Mouse (Mus musculus): ENCODE measurements around the gene Simc1. TPM values are rescaled to one million over a fixed set of nuclear protein-coding genes. Genes with fewer than 3 reads are reported as not detected.

The Simc1 gene
- total RNA-seq, 2 experiments from 2014 or later, result 15.2 to 16.0 TPM

DNA sequence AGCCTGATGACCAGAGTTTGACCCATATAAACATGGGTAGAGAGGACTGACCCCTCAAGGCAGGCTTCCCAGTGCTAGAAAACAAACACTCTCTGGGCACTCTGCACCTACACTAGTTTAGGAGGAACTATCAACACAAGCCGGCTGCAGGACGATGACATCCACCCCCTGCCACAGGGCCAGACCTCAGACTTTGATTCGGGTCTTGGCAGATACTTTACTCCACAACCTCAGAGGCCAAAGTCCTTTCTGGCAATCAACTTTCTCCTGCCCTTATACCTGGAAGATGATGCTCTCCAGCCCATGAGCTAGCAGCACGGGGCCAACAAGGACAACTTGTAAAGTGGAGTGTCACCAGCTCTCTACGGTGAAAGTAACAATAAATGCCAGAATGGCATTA, 79.3 kb downstream of the Simc1 start:
- DNase-seq (ENCODE audit: low spot score in 2 of 2), result no peak

- no peak for DNase-seq (ENCODE audit: low spot score in 2 of 2)
Observed at GRCm38 (mm10) chr13:54585831-54586230, 82.3 kb downstream of the Simc1 start.

DNA sequence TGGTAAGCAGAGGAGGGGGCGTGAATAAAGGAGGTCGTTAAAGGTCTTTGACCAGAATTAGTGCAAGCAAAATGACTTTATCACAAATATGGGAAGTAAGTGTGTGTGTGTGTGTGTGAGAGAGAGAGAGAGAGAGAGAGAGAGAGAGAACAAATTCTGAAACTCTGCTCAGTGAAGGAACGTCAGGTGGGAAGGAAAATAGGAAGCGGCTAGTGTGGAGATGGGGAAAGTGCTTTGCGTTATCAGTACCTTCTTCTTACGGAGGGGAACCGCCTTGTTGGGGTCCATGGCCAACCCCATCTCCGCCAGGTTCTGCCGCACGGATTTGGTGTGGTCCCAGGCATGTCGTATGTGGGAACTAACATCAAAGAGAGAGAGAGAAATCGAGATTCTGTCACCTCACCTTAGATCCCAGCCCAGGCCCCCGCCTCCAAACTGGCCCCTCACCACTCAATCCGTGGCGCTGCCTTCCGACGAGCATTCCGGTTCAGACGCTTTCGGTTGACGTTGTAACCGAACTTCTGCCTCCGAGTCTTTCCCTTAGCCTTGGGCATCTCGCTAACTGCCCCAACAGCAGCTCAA, 85.9 kb downstream of the Simc1 start:
- peak in 1 of 2 experiments; percentile 28 for DNase-seq (ENCODE audit: low spot score in 2 of 2)

- peak; percentile 96 to 99 for DNase-seq (ENCODE audit: low spot score in 2 of 2)
Observed at GRCm38 (mm10) chr13:54589996-54590951, 86.7 kb downstream of the Simc1 start, which contains the start of the genes Nop16 and Higd2a. Gene Nop16, minus strand, starts transcription at chr13:54590090. Gene Higd2a, plus strand, starts transcription at chr13:54590207.

GRCm38 (mm10) chr13:54591776-54592356, 88.3 kb downstream of the Simc1 start:
- DNase-seq (ENCODE audit: low spot score in 2 of 2), result no peak

- DNase-seq (ENCODE audit: low spot score in 2 of 2), result peak in 1 of 2 experiments; percentile 36
Observed at GRCm38 (mm10) chr13:54593617-54594016, 90.0 kb downstream of the Simc1 start.

DNA sequence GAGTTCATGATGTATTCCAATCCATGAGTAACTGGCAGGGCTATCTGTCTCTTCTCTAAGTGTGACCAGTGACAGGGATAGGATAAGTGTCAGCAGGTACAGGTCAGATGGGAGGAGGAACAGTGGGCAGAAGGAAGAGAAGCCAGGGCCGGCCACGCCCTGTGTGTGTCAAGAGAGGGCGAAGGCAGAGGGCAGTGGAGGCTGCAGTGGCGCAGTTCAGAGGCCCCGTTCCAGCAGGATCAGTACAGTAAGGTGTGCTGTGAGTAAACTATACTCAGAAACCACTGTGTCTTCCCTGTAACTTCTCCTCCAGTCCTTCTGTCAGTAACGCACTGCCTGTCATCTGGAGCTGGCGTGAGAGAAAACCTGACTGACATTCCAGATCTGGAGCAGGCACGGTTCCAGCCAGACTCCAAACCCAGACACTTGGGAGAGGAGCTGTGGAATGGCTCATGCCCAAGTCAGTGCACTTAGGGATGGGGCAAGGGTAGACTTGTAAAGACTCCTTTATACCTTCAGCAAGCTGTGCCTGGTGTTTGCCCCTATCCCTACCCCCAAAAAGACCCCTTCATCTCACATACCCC, 92.6 kb downstream of the Simc1 start:
- no peak for DNase-seq (ENCODE audit: low spot score in 2 of 2)

DNA sequence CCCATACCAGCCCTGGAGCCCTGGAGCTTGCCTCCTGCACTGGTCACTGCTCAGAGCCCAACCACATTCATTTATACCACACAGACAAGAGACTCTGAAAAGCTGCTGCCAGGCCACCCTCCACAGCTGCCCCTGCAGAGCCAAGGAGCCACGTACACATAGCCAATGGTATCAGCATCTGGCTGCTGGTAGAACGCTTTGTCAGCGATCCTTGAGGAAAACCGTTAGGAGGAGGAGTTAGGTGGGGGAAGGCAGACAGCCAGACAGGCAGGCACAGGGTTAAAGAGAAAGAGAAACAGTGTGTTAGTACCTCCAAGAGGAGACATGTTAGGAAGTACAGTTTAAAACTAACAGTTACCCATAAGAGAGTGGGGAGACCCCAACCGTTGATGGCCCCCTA, 93.3 kb downstream of the Simc1 start:
- no peak for DNase-seq (ENCODE audit: low spot score in 2 of 2)

DNA sequence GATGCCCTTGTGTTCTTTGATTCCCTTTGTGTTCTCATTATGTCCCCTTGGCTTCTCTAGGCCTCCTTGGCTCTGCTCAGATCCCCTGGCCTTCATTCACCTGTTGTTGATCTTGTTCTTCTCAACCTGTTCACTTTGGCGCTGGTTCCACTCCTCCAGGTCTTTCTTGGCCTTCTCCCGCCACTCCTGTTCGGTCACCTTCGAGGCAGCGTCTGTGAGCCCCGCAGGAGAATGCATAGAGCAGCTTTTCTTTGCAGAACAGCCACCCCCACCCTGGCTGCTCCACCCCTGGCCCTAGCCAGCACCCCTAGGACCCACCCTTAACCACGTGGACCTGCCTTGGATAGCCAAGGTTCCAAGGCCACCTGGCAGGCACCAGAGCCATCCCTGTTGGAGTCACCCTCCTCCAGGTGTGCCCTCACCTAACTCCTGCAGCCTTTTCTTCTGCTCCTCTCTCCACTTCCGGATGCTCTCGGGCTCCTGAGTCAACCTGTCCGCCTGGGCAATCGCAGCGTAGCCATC, 95.1 kb downstream of the Simc1 start:
- DNase-seq (ENCODE audit: low spot score in 2 of 2), result no peak

Small RNA genes lying within 50 kb of the gene (microRNA-seq; reads per million reads assigned to microRNA genes)
- 0 reads per million in 2 experiments for gene Gm24195

Other genes starting within 250 kb of the Simc1 start
- gene Cplx2, start 132.4 kb upstream of the Simc1 start, total RNA-seq (2021), result 100 to 1,000 TPM; 963 to 982 TPM
- gene Thoc3, start 34.9 kb upstream of the Simc1 start, total RNA-seq (2021), result 10 to 100 TPM; 27.9 to 41.2 TPM
- gene 4833439L19Rik, start 61.7 kb downstream of the Simc1 start, total RNA-seq (2021), result 100 to 1,000 TPM; 145 to 151 TPM
- 10 to 100 TPM; 35.9 to 38.7 TPM for gene Arl10, start 71.2 kb downstream of the Simc1 start, total RNA-seq (2021)
- gene Nop16, start 86.3 kb downstream of the Simc1 start, total RNA-seq (2021), result 10 to 100 TPM; 25.0 to 26.1 TPM
- gene Higd2a, start 86.4 kb downstream of the Simc1 start, total RNA-seq (2021), result 100 to 1,000 TPM; 170 to 174 TPM
- gene Cltb, start 107.6 kb downstream of the Simc1 start, total RNA-seq (2021), result 100 to 1,000 TPM; 263 to 281 TPM
- 10 to 100 TPM; 52.8 to 56.7 TPM for gene Faf2, start 118.0 kb downstream of the Simc1 start, total RNA-seq (2021)
- gene Rnf44, start 190.1 kb downstream of the Simc1 start, total RNA-seq (2021), result 100 to 1,000 TPM; 164 to 179 TPM
- under 1 TPM; 0.20 to 0.22 TPM for gene Cdhr2, start 197.7 kb downstream of the Simc1 start, total RNA-seq (2021)
- 100 to 1,000 TPM; 146 to 150 TPM for gene Gprin1, start 246.1 kb downstream of the Simc1 start, total RNA-seq (2021)

Data from layer of hippocampus, adult 18-20 months (tissue).